Mouse (Mus musculus) liver, embryonic 16.5 days (tissue): ENCODE measurements at regions not wholly inside any gene's neighbourhood (a gene's known extent, or its start where the extent isn't known, plus 50 kb on each side); places are given as distances from the start of the nearest gene placed in this dataset.

ENCODE experiments used
- ATAC-seq: fragments of 200-750 bp; cut with Nextera tagmentation; 2 replicates; pipeline ENCODE4 v1.8.0; 2017; ENCODE audit warnings: low read depth, mild to moderate bottlenecking, moderate number of reproducible peaks, moderate library complexity
- H3K27ac ChIP-seq: fragments of 300-500 bp; sonication (generic); 2 replicates; pipeline ENCODE4 v1.5.1; 2014; ENCODE audit warnings: mild to moderate bottlenecking, low read length
- H3K27me3 ChIP-seq: fragments of 300-500 bp; sonication (generic); 2 replicates; pipeline ENCODE4 v1.6.1; 2014; ENCODE audit warnings: low read depth, low read length, mixed read lengths; ENCODE audit not compliant: control insufficient read depth, insufficient read depth
- H3K36me3 ChIP-seq: fragments of 300-500 bp; sonication (generic); 2 replicates; pipeline ENCODE4 v1.6.1; 2014; ENCODE audit warnings: mild to moderate bottlenecking; ENCODE audit not compliant: control insufficient read depth, insufficient read depth
- H3K4me1 ChIP-seq: fragments of 300-500 bp; sonication (generic); 2 replicates; pipeline ENCODE4 v1.6.1; 2014; ENCODE audit warnings: low read depth, low read length, mixed read lengths; ENCODE audit not compliant: control insufficient read depth
- H3K4me2 ChIP-seq: fragments of 300-500 bp; sonication (generic); 2 replicates; pipeline ENCODE4 v1.6.1; 2014; ENCODE audit warnings: low read depth, low read length, mixed read lengths
- H3K4me3 ChIP-seq: fragments of 300-500 bp; sonication (generic); 2 replicates; pipeline ENCODE4 v1.5.1; 2014; ENCODE audit warnings: low read depth, mild to moderate bottlenecking, low read length
- H3K9ac ChIP-seq: fragments of 300-500 bp; sonication (generic); 2 replicates; pipeline ENCODE4 v1.6.1; 2014; ENCODE audit warnings: low read depth, low read length
- H3K9me3 ChIP-seq: fragments of 300-500 bp; sonication (generic); replicated peaks from 2 replicates; pipeline ENCODE4 v1.6.1; 2016; ENCODE audit warnings: low read length; ENCODE audit not compliant: control insufficient read depth
- WGBS: fragments of 180-500 bp; shearing (Covaris S2); extraction: QIAGEN DNeasy Blood & Tissue Kit; methylation state at CpG from one replicate; pipeline ENCODE4 v1.1.7; 2014; ENCODE audit not compliant: insufficient replicate concordance; 5-methylcytosine and 5-hydroxymethylcytosine counted together

GRCm38 (mm10) chr8:8519772-8520191 is 141.3 kb downstream of the Efnb2 start:
- no peaks in the 10 kb centered on the region for H3K9me3 ChIP-seq
- H3K36me3 ChIP-seq: no peaks in the 10 kb centered on the region
- H3K9ac ChIP-seq: no peak overlapping the region
- WGBS: 69% methylated on average over 3 of the region's 3 CpGs
- no peak overlapping the region for H3K27ac ChIP-seq
- no peaks in the 10 kb centered on the region for H3K4me1 ChIP-seq
- no peak overlapping the region for H3K4me3 ChIP-seq
- no peaks in the 10 kb centered on the region for H3K27me3 ChIP-seq
- no peak for ATAC-seq
- no peak overlapping the region for H3K4me2 ChIP-seq

GRCm38 (mm10) chr8:8517599-8517998 is 143.4 kb downstream of the Efnb2 start:
- Histone ChIP-seq H3K9ac (no peak overlapping the region), H3K9me3 (no peaks in the 10 kb centered on the region), H3K4me2 (no peak overlapping the region), H3K4me1 (no peaks in the 10 kb centered on the region), H3K4me3 (no peak overlapping the region), H3K27me3 (no peaks in the 10 kb centered on the region), H3K36me3 (no peaks in the 10 kb centered on the region), H3K27ac (no peak overlapping the region)
- WGBS: 54% methylated on average over 2 of the region's 2 CpGs
- no peak for ATAC-seq

- no peak overlapping the region for H3K4me2 ChIP-seq
- ATAC-seq: no peak
- H3K9me3 ChIP-seq: no peaks in the 10 kb centered on the region
- no peaks in the 10 kb centered on the region for H3K4me1 ChIP-seq
- H3K9ac ChIP-seq: no peak overlapping the region
- 22% methylated on average over 1 of the region's 1 CpGs for WGBS
- no peaks in the 10 kb centered on the region for H3K27me3 ChIP-seq
- no peak overlapping the region for H3K27ac ChIP-seq
- no peak overlapping the region for H3K4me3 ChIP-seq
- no peaks in the 10 kb centered on the region for H3K36me3 ChIP-seq
Observed at GRCm38 (mm10) chr8:8516272-8516671, 144.8 kb downstream of the Efnb2 start.

GRCm38 (mm10) chr8:8499921-8500320 is 161.1 kb downstream of the Efnb2 start:
- ATAC-seq: no peak
- H3K4me3 ChIP-seq: no peak overlapping the region
- WGBS: 65% methylated on average over 9 of the region's 9 CpGs
- H3K36me3 ChIP-seq: no peaks in the 10 kb centered on the region
- H3K9me3 ChIP-seq: no peaks in the 10 kb centered on the region
- H3K27ac ChIP-seq: no peak overlapping the region
- H3K4me1 ChIP-seq: no peaks in the 10 kb centered on the region
- no peak overlapping the region for H3K9ac ChIP-seq
- H3K4me2 ChIP-seq: no peak overlapping the region
- no peaks in the 10 kb centered on the region for H3K27me3 ChIP-seq

GRCm38 (mm10) chr8:8498753-8499152 is 162.3 kb downstream of the Efnb2 start:
- Histone ChIP-seq H3K36me3 (no peaks in the 10 kb centered on the region), H3K4me2 (no peak overlapping the region), H3K4me1 (no peaks in the 10 kb centered on the region), H3K27me3 (no peaks in the 10 kb centered on the region), H3K4me3 (no peak overlapping the region), H3K27ac (no peak overlapping the region), H3K9me3 (no peaks in the 10 kb centered on the region), H3K9ac (no peak overlapping the region)
- no peak for ATAC-seq
- WGBS: 42% methylated on average over 5 of the region's 5 CpGs

- Histone ChIP-seq H3K27ac (no peak overlapping the region), H3K4me3 (no peak overlapping the region), H3K27me3 (no peaks in the 10 kb centered on the region), H3K4me1 (no peaks in the 10 kb centered on the region), H3K4me2 (no peak overlapping the region), H3K9me3 (no peaks in the 10 kb centered on the region), H3K9ac (no peak overlapping the region), H3K36me3 (no peaks in the 10 kb centered on the region)
- no peak for ATAC-seq
- WGBS: 50% methylated on average over 7 of the region's 7 CpGs
Observed at GRCm38 (mm10) chr8:8495472-8495871, 165.6 kb downstream of the Efnb2 start.

GRCm38 (mm10) chr8:8494281-8494680 is 166.8 kb downstream of the Efnb2 start:
- Histone ChIP-seq H3K27ac (no peak overlapping the region), H3K4me3 (no peak overlapping the region), H3K36me3 (no peaks in the 10 kb centered on the region), H3K4me1 (no peaks in the 10 kb centered on the region; the same call in 1 of the 2 replicates), H3K9ac (no peak overlapping the region), H3K9me3 (no peaks in the 10 kb centered on the region), H3K4me2 (no peak overlapping the region), H3K27me3 (peaks cover 3% of the 10 kb centered on the region; the same call in 1 of the 2 replicates)
- 72% methylated on average over 10 of the region's 10 CpGs for WGBS
- no peak for ATAC-seq

GRCm38 (mm10) chr8:8491908-8492307 is 169.1 kb downstream of the Efnb2 start:
- H3K4me1 ChIP-seq: no peaks in the 10 kb centered on the region; the same call in 1 of the 2 replicates
- H3K9ac ChIP-seq: no peak overlapping the region
- no peak for ATAC-seq
- no peaks in the 10 kb centered on the region for H3K36me3 ChIP-seq
- WGBS: 42% methylated on average over 2 of the region's 2 CpGs
- H3K27me3 ChIP-seq: peaks cover 3% of the 10 kb centered on the region; the same call in 1 of the 2 replicates
- H3K4me2 ChIP-seq: no peak overlapping the region
- H3K4me3 ChIP-seq: no peak overlapping the region
- no peak overlapping the region for H3K27ac ChIP-seq
- H3K9me3 ChIP-seq: no peaks in the 10 kb centered on the region

GRCm38 (mm10) chr8:8489784-8490183 is 171.3 kb downstream of the Efnb2 start:
- no peak overlapping the region for H3K9ac ChIP-seq
- H3K4me3 ChIP-seq: no peak overlapping the region
- no peaks in the 10 kb centered on the region; the same call in 1 of the 2 replicates for H3K4me1 ChIP-seq
- H3K9me3 ChIP-seq: no peaks in the 10 kb centered on the region
- ATAC-seq: no peak
- no peak overlapping the region for H3K4me2 ChIP-seq
- H3K27ac ChIP-seq: no peak overlapping the region
- H3K27me3 ChIP-seq: peaks cover 3% of the 10 kb centered on the region; the same call in 1 of the 2 replicates
- 28% methylated on average over 9 of the region's 9 CpGs for WGBS
- no peaks in the 10 kb centered on the region for H3K36me3 ChIP-seq
